Comparison of ENCODE assay signal across 45 mouse cellular contexts in genomic region chr13:55803973-55804372, GRCm38 (mm10). TPM values are rescaled to one million over a fixed set of nuclear protein-coding genes. Genes with fewer than 3 reads are reported as not detected.
"Had no signal": no experiment of that assay in that cellular context is flagged by ENCODE, and none has a peak within 500 bp of the region (broad histone marks: within the 10 kb centered on the region; RNA-seq: fewer than 3 reads in every experiment).

No protein-coding gene starts in this region.

- H3K36me3 ChIP-seq: limb, embryonic 10.5 days; limb, embryonic 12.5 days; limb, embryonic 13.5 days; limb, embryonic 15.5 days; liver, embryonic 12.5 days; liver, embryonic 13.5 days; liver, embryonic 15.5 days; lung, embryonic 15.5 days; midbrain, embryonic 10.5 days; midbrain, embryonic 12.5 days; midbrain, embryonic 13.5 days; midbrain, embryonic 15.5 days; neural tube, embryonic 12.5 days had no signal

- DNase-seq: left cerebral cortex, postnatal 4 days; liver; liver, embryonic 13.5 days; liver, postnatal 0 days; lung, adult 18-20 months; lung, adult 2 months; lung, embryonic 14.5 days; lung, postnatal 10 days; lung, postnatal 14 days; lung, postnatal 36 days; lung, postnatal 4 days; midbrain, embryonic 14.5 days had no signal

- H3K4me2 ChIP-seq: limb, embryonic 12.5 days; limb, embryonic 13.5 days; limb, embryonic 15.5 days; liver, embryonic 11.5 days; liver, embryonic 12.5 days; liver, embryonic 13.5 days; liver, embryonic 15.5 days; lung, embryonic 14.5 days; lung, embryonic 15.5 days; midbrain, embryonic 11.5 days; midbrain, embryonic 12.5 days; midbrain, embryonic 13.5 days; midbrain, embryonic 15.5 days; neural tube, embryonic 12.5 days had no signal

- H3K27me3 ChIP-seq: limb, embryonic 12.5 days; limb, embryonic 13.5 days; limb, embryonic 15.5 days; liver, embryonic 13.5 days; liver, embryonic 15.5 days; lung, embryonic 15.5 days; midbrain, embryonic 13.5 days; midbrain, embryonic 15.5 days; neural tube, embryonic 12.5 days had no signal

- H3K27ac ChIP-seq: limb, embryonic 10.5 days; limb, embryonic 12.5 days; limb, embryonic 13.5 days; limb, embryonic 15.5 days; liver, embryonic 12.5 days; liver, embryonic 13.5 days; liver, embryonic 14.5 days; liver, embryonic 15.5 days; lung, embryonic 15.5 days; macrophage; midbrain, embryonic 10.5 days; midbrain, embryonic 12.5 days; midbrain, embryonic 13.5 days; midbrain, embryonic 15.5 days; neural tube, embryonic 12.5 days had no signal

- H3K9me3 ChIP-seq: limb, embryonic 10.5 days; limb, embryonic 15.5 days; liver, embryonic 12.5 days; liver, embryonic 13.5 days; liver, embryonic 15.5 days; lung, embryonic 15.5 days; midbrain, embryonic 13.5 days; midbrain, embryonic 15.5 days had no signal

- H3K4me3 ChIP-seq: limb, embryonic 10.5 days; limb, embryonic 12.5 days; limb, embryonic 13.5 days; limb, embryonic 15.5 days; liver, embryonic 12.5 days; liver, embryonic 13.5 days; liver, embryonic 15.5 days; lung, embryonic 15.5 days; megakaryocyte, embryonic 14.5 days; midbrain, embryonic 10.5 days; midbrain, embryonic 12.5 days; midbrain, embryonic 13.5 days; midbrain, embryonic 15.5 days; myocyte; neural tube, embryonic 12.5 days had no signal

- H3K9ac ChIP-seq: limb, embryonic 12.5 days; limb, embryonic 13.5 days; limb, embryonic 15.5 days; liver, embryonic 12.5 days; liver, embryonic 13.5 days; liver, embryonic 14.5 days; liver, embryonic 15.5 days; liver, postnatal 0 days; lung, embryonic 14.5 days; lung, embryonic 15.5 days; midbrain, embryonic 12.5 days; midbrain, embryonic 13.5 days; midbrain, embryonic 15.5 days; neural tube, embryonic 12.5 days had no signal

- H3K4me1 ChIP-seq: limb, embryonic 10.5 days; limb, embryonic 13.5 days; limb, embryonic 15.5 days; liver, embryonic 12.5 days; liver, embryonic 13.5 days; liver, embryonic 15.5 days; lung, embryonic 15.5 days; megakaryocyte, embryonic 14.5 days; midbrain, embryonic 10.5 days; midbrain, embryonic 12.5 days; midbrain, embryonic 13.5 days; midbrain, embryonic 15.5 days; neural tube, embryonic 12.5 days had no signal

- ATAC-seq: liver, embryonic 12.5 days; liver, postnatal 0 days; lung, postnatal 0 days; midbrain, embryonic 13.5 days; midbrain, embryonic 15.5 days; midbrain, embryonic 16.5 days had no signal

RNA-seq across cellular contexts. Expression of gene Catsper3, which starts 19.6 kb away (rescaled TPM):
- total RNA-seq: left cerebral cortex, postnatal 10 days; liver, adult 2 months; megakaryocyte progenitor cell, adult 5-6 weeks; megakaryocyte, adult 5-6 weeks; megakaryocyte-erythroid progenitor cell, adult 5-6 weeks; midbrain, postnatal 0 days; monocyte, adult 5-6 weeks had no signal
- polyA plus RNA-seq: limb, embryonic 13.5 days; liver, adult 2 months; liver, embryonic 11.5 days; liver, embryonic 12.5 days; liver, embryonic 13.5 days; liver, embryonic 15.5 days; liver, embryonic 16.5 days; lung, embryonic 15.5 days; lung, embryonic 16.5 days; macrophage; midbrain, embryonic 10.5 days; midbrain, embryonic 11.5 days; midbrain, embryonic 14.5 days; neural tube, embryonic 11.5 days; neural tube, embryonic 12.5 days had no signal

RNA-seq across cellular contexts. Expression of gene Pitx1, which starts 32.0 kb away (rescaled TPM):
- total RNA-seq: left cerebral cortex, postnatal 10 days; left cerebral cortex, postnatal 14 days; left cerebral cortex, postnatal 25 days; left cerebral cortex, postnatal 36 days; left cerebral cortex, postnatal 4 days; liver, adult 2 months; megakaryocyte progenitor cell, adult 5-6 weeks; megakaryocyte, adult 5-6 weeks; megakaryocyte-erythroid progenitor cell, adult 5-6 weeks; monocyte, adult 5-6 weeks had no signal
- polyA plus RNA-seq: liver, adult 2 months; liver, postnatal 0 days; lung, postnatal 0 days; macrophage; myocyte had no signal
